ENCODE assay signal across 21 mouse cellular contexts in the genomic region with DNA sequence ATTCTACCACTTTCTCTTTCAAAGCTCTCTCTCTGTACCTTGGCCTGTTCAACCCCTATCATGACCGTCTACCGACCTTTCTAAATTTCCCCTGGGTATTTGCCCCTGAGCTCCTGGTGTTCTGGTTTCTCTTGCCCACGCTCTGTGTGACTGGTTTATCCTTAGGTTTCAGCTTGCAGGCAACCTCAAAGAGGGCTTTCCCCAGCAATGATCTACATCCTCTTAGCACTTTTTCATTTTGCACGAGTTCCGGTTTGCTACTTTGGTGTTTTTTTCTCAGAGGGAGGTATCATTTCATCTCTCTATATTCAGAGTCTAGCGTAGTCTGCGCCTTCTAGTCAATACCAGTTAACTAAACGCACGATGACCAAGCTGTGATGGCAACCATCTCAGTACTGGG.
DNase-seq lines count a peak whose midpoint lies in the region; ATAC-seq lines count a peak whose summit lies in the region.
"Had no signal": no experiment of that assay in that cellular context is flagged by ENCODE, and none has a peak within 500 bp of the region (broad histone marks: within the 10 kb centered on the region; RNA-seq: fewer than 3 reads in every experiment).

No protein-coding gene starts in this region.

- peak; percentile 36 for DNase-seq in heart, adult 11 months
- no peak for DNase-seq in heart, adult 8-10 months (ENCODE audit: low spot score)
- peak; percentile 20 for DNase-seq in naive thymus-derived CD4-positive, alpha-beta T cell, adult 2 months (ENCODE audit: low read depth)
- no peak for DNase-seq in neural tube, embryonic 10.5 days (ENCODE audit: extremely low spot score, low spot score)
- DNase-seq in layer of hippocampus, adult 9-10 months (ENCODE audit: low spot score), result no peak
- DNase-seq in urinary bladder, postnatal 25 days (ENCODE audit: low spot score), result no peak
- DNase-seq: adrenal gland, adult 2 months; adrenal gland, postnatal 14 days; cerebellum, adult 11 months; cerebellum, adult 2 months; cerebellum, adult 9-11 months; cerebellum, postnatal 25 days; forebrain, postnatal 0 days; gastrocnemius, adult 2 months; gastrocnemius, postnatal 14 days; heart, adult 2 months; heart, postnatal 10 days; heart, postnatal 36 days had no signal

- ATAC-seq in activated CD4-positive, CD25-positive, alpha-beta regulatory T cell, adult 4 months, result peak; percentile 79
- ATAC-seq: forebrain, embryonic 14.5 days; forebrain, postnatal 0 days; hindbrain, embryonic 16.5 days had no signal

Comparison
In these comparisons a context has a peak if more than half of its experiments do, and no peak if none do; other contexts are left out.
1. DNase-seq: peak in heart, adult 11 months (single experiment) and naive thymus-derived CD4-positive, alpha-beta T cell, adult 2 months (single experiment); none in heart, adult 8-10 months (single experiment), neural tube, embryonic 10.5 days (single experiment), layer of hippocampus, adult 9-10 months (single experiment) and urinary bladder, postnatal 25 days (single experiment).